Mouse (Mus musculus) heart, embryonic 16.5 days (tissue): ENCODE measurements at regions not wholly inside any gene's neighbourhood (a gene's known extent, or its start where the extent isn't known, plus 50 kb on each side); places are given as distances from the start of the nearest gene placed in this dataset.

ENCODE experiments used
- ATAC-seq: fragments of 200-750 bp; cut with Nextera tagmentation; replicated peaks from 2 replicates; pipeline ENCODE4 v1.8.0; 2017; ENCODE audit warnings: moderate number of reproducible peaks; ENCODE audit not compliant: insufficient read depth, low FRiP score; ENCODE audit errors: extremely low read depth
- H3K27ac ChIP-seq: fragments of 300-500 bp; sonication (generic); 2 replicates; pipeline ENCODE4 v1.5.1; 2014; ENCODE audit warnings: mild to moderate bottlenecking, low read length, control low read depth, moderate library complexity
- H3K27me3 ChIP-seq: fragments of 300-500 bp; sonication (generic); 2 replicates; pipeline ENCODE4 v1.6.1; 2014; ENCODE audit warnings: low read length, mixed read lengths; ENCODE audit not compliant: control insufficient read depth, insufficient read depth
- H3K36me3 ChIP-seq: fragments of 300-500 bp; sonication (generic); 2 replicates; pipeline ENCODE4 v1.6.1; 2014; ENCODE audit not compliant: control insufficient read depth, insufficient read depth
- H3K4me1 ChIP-seq: fragments of 300-500 bp; sonication (generic); 2 replicates; pipeline ENCODE4 v1.6.1; 2014; ENCODE audit warnings: low read length, mixed read lengths; ENCODE audit not compliant: control insufficient read depth, insufficient read depth
- H3K4me2 ChIP-seq: fragments of 300-500 bp; sonication (generic); 2 replicates; pipeline ENCODE4 v1.6.1; 2014; ENCODE audit warnings: low read depth, mild to moderate bottlenecking, control low read depth, low read length
- H3K4me3 ChIP-seq: fragments of 300-500 bp; sonication (generic); 2 replicates; pipeline ENCODE4 v1.5.1; 2014; ENCODE audit warnings: mild to moderate bottlenecking, control low read depth, low read length
- H3K9ac ChIP-seq: fragments of 300-500 bp; sonication (generic); 2 replicates; pipeline ENCODE4 v1.6.1; 2014; ENCODE audit warnings: low read length, control low read depth
- H3K9me3 ChIP-seq: fragments of 300-500 bp; sonication (generic); replicated peaks from 2 replicates; pipeline ENCODE4 v1.6.1; 2016; ENCODE audit warnings: low read length; ENCODE audit not compliant: control insufficient read depth
- WGBS: fragments of 180-500 bp; shearing (Covaris S2); extraction: QIAGEN DNeasy Blood & Tissue Kit; methylation state at CpG from one replicate; pipeline ENCODE4 v1.1.7; 2014; 5-methylcytosine and 5-hydroxymethylcytosine counted together

GRCm38 (mm10) chr13:48167976-48168375 is 93.1 kb upstream of the Id4 start:
- Histone ChIP-seq H3K9me3 (no peaks in the 10 kb centered on the region), H3K4me1 (peaks cover 6% of the 10 kb centered on the region), H3K27ac (no peak overlapping the region), H3K27me3 (no peaks in the 10 kb centered on the region), H3K4me3 (no peak overlapping the region), H3K9ac (no peak overlapping the region), H3K36me3 (no peaks in the 10 kb centered on the region), H3K4me2 (no peak overlapping the region)
- WGBS: 44% methylated on average over 8 of the region's 8 CpGs
- no peak for ATAC-seq

- H3K36me3 ChIP-seq: no peaks in the 10 kb centered on the region
- H3K4me3 ChIP-seq: no peak overlapping the region
- peaks cover 2% of the 10 kb centered on the region for H3K4me1 ChIP-seq
- WGBS: 58% methylated on average over 16 of the region's 16 CpGs
- no peaks in the 10 kb centered on the region for H3K27me3 ChIP-seq
- no peak overlapping the region for H3K9ac ChIP-seq
- no peak overlapping the region for H3K4me2 ChIP-seq
- no peaks in the 10 kb centered on the region for H3K9me3 ChIP-seq
- no peak overlapping the region for H3K27ac ChIP-seq
- no peak for ATAC-seq
Observed at GRCm38 (mm10) chr13:48171309-48171953, 89.6 kb upstream of the Id4 start.

- no peaks in the 10 kb centered on the region for H3K9me3 ChIP-seq
- no peak overlapping the region for H3K9ac ChIP-seq
- peaks cover 2% of the 10 kb centered on the region; the same call in 1 of the 2 replicates for H3K4me1 ChIP-seq
- 60% methylated on average over 3 of the region's 3 CpGs for WGBS
- H3K4me2 ChIP-seq: no peak overlapping the region
- no peak for ATAC-seq
- H3K27me3 ChIP-seq: no peaks in the 10 kb centered on the region
- H3K4me3 ChIP-seq: no peak overlapping the region
- H3K27ac ChIP-seq: no peak overlapping the region
- H3K36me3 ChIP-seq: no peaks in the 10 kb centered on the region
Observed at GRCm38 (mm10) chr13:48171994-48172393, 89.0 kb upstream of the Id4 start.

DNA sequence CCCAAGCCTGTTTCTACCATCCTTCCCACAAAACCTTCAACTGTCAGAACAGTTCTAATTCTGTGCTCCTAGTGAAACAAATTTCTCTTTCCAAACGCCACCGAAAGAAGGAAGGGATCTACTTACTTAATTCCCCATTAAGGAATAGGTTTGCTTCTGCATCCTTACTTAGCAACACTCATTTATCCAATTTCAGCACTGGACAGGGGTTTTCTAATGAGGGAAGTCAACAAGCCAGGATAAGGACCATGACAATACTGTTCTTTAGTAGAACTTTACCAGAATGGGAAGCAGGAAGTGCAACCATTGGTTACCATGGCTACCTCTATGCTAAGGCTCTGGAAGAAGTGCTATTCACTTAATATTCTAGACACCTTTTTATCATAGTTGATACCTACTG is 68.6 kb upstream of the Id4 start:
- no peaks in the 10 kb centered on the region for H3K36me3 ChIP-seq
- no peaks in the 10 kb centered on the region for H3K27me3 ChIP-seq
- H3K9ac ChIP-seq: no peak overlapping the region
- H3K4me1 ChIP-seq: no peaks in the 10 kb centered on the region
- H3K4me2 ChIP-seq: no peak overlapping the region
- no peak for ATAC-seq
- H3K27ac ChIP-seq: no peak overlapping the region
- no peak overlapping the region for H3K4me3 ChIP-seq
- H3K9me3 ChIP-seq: no peaks in the 10 kb centered on the region
- WGBS: 75% methylated on average over 2 of the region's 2 CpGs

- Histone ChIP-seq H3K9me3 (no peaks in the 10 kb centered on the region), H3K9ac (no peak overlapping the region), H3K36me3 (no peaks in the 10 kb centered on the region), H3K27ac (no peak overlapping the region), H3K4me3 (no peak overlapping the region), H3K27me3 (no peaks in the 10 kb centered on the region), H3K4me2 (no peak overlapping the region), H3K4me1 (no peaks in the 10 kb centered on the region)
- WGBS: 79% methylated on average over 5 of the region's 5 CpGs
- no peak for ATAC-seq
Observed at GRCm38 (mm10) chr13:48193942-48194341, 67.1 kb upstream of the Id4 start.

GRCm38 (mm10) chr13:48207824-48208223 is 53.2 kb upstream of the Id4 start:
- Histone ChIP-seq H3K27ac (no peak overlapping the region), H3K4me2 (no peak overlapping the region), H3K27me3 (no peaks in the 10 kb centered on the region), H3K4me1 (no peaks in the 10 kb centered on the region), H3K36me3 (no peaks in the 10 kb centered on the region), H3K4me3 (no peak overlapping the region), H3K9me3 (no peaks in the 10 kb centered on the region), H3K9ac (no peak overlapping the region)
- ATAC-seq: no peak
- 49% methylated on average over 4 of the region's 4 CpGs for WGBS
